Mouse (Mus musculus) liver, embryonic 15.5 days (tissue): ENCODE data around the gene Dab2ip. TPM values are rescaled to one million over a fixed set of nuclear protein-coding genes. Genes with fewer than 3 reads are reported as not detected.

Source experiments
- ATAC-seq: fragments of 200-750 bp; cut with Nextera tagmentation; 2 replicates; pipeline ENCODE4 v1.8.0; 2017; ENCODE audit warnings: moderate number of reproducible peaks, mild to moderate bottlenecking, moderate library complexity; ENCODE audit not compliant: insufficient read depth
- H3K27ac ChIP-seq: fragments of 300-500 bp; sonication (generic); replicated peaks from 2 replicates; pipeline ENCODE4 v1.5.1; 2015; ENCODE audit warnings: mild to moderate bottlenecking, inconsistent platforms
- H3K27me3 ChIP-seq: fragments of 300-500 bp; sonication (generic); 2 replicates; pipeline ENCODE4 v1.6.1; 2015; ENCODE audit warnings: mild to moderate bottlenecking, inconsistent platforms
- H3K36me3 ChIP-seq: fragments of 300-500 bp; sonication (generic); replicated peaks from 2 replicates; pipeline ENCODE4 v1.6.1; 2015; ENCODE audit warnings: moderate library complexity, mild to moderate bottlenecking, inconsistent platforms
- H3K4me1 ChIP-seq: fragments of 300-500 bp; sonication (generic); replicated peaks from 2 replicates; pipeline ENCODE4 v1.6.1; 2015; ENCODE audit warnings: inconsistent platforms
- H3K4me2 ChIP-seq: fragments of 300-500 bp; sonication (generic); 2 replicates; pipeline ENCODE4 v1.6.1; 2015; ENCODE audit warnings: moderate library complexity, mild to moderate bottlenecking, inconsistent platforms
- H3K4me3 ChIP-seq: fragments of 300-500 bp; sonication (generic); replicated peaks from 2 replicates; pipeline ENCODE4 v1.5.1; 2015; ENCODE audit warnings: mild to moderate bottlenecking, inconsistent platforms
- H3K9ac ChIP-seq: fragments of 300-500 bp; sonication (generic); 2 replicates; pipeline ENCODE4 v1.6.1; 2015; ENCODE audit warnings: moderate library complexity, mild to moderate bottlenecking, inconsistent platforms
- H3K9me3 ChIP-seq: fragments of 300-500 bp; sonication (generic); replicated peaks from 2 replicates; pipeline ENCODE4 v1.6.1; 2016; ENCODE audit warnings: inconsistent platforms
- WGBS: fragments of 180-500 bp; shearing (Covaris S2); methylation state at CpG from one replicate; pipeline ENCODE4 v1.1.7; 2015; ENCODE audit warnings: mixed read lengths; ENCODE audit not compliant: insufficient replicate concordance; 5-methylcytosine and 5-hydroxymethylcytosine counted together
- polyA plus RNA-seq: library from polyadenylated mRNA; unstranded; fragments of >200 nt; fragmentation: Nextera tagmentation; extraction: Ambion mirVana; gene quantifications from 2 replicates; pipeline ENCODE4 v1.2.1, GENCODE M21; 2015

Dab2ip gene
- polyA plus RNA-seq, 1 experiment from 2014 or later, result 7.7 TPM

DNA sequence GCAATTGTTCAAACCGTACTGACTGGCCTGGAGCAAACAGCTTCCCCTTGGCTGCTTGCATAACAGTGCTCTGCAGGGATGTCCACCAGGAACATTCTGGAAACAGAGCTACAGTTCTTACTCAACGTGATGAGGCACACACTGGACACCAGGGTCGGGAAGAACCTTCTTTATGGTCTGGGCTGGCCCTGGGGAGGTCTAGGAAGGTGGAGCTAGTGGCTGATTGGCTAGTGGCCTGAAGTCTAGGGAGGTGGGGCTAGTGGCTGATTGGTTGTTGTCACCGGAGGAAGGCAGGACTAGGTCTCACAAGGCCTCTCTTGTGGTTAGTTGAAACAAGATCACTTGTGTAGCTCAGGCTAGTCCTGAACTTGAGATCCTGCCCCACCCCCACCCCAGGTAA lies 77.5 kb downstream of the Dab2ip start:
- Histone ChIP-seq H3K4me1 (no peaks in the 10 kb centered on the region), H3K9me3 (no peaks in the 10 kb centered on the region), H3K4me2 (no peak overlapping the region), H3K27me3 (no peaks in the 10 kb centered on the region), H3K9ac (no peak overlapping the region), H3K36me3 (no peaks in the 10 kb centered on the region), H3K4me3 (no peak overlapping the region), H3K27ac (no peak overlapping the region)
- WGBS, result 47% methylated on average over 4 of the region's 4 CpGs
- ATAC-seq, result no peak

- Histone ChIP-seq H3K4me3 (no peak overlapping the region), H3K9ac (no peak overlapping the region), H3K27ac (no peak overlapping the region), H3K9me3 (no peaks in the 10 kb centered on the region), H3K36me3 (no peaks in the 10 kb centered on the region), H3K27me3 (no peaks in the 10 kb centered on the region), H3K4me1 (no peaks in the 10 kb centered on the region), H3K4me2 (no peak overlapping the region)
- WGBS, result 75% methylated on average over 13 of the region's 13 CpGs
- no peak for ATAC-seq
These were observed 79.9 kb downstream of the Dab2ip start for GRCm38 (mm10) chr2:35637880-35638535.

DNA sequence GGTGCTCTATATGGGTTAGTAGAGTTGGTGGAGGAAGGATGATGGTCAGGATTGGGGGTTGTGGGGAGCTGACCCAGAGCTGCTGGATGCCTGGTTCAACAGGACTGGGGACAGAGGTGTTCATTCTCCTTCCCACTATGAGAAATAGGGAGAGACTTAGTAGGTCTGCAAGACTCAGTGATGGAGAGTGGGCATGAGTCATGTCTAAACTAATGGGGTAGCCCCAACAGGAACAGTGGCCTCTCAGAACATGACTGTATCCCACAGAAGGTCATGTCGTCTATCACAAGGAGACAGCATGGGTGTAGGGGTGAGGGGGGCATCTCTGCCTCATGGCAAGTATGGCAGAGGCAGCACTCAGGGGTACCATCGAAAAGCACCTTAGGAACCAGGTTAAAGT lies 81.7 kb downstream of the Dab2ip start:
- Histone ChIP-seq H3K36me3 (no peaks in the 10 kb centered on the region), H3K9me3 (no peaks in the 10 kb centered on the region), H3K27me3 (no peaks in the 10 kb centered on the region), H3K4me1 (no peaks in the 10 kb centered on the region), H3K4me2 (no peak overlapping the region), H3K9ac (no peak overlapping the region), H3K4me3 (no peak overlapping the region), H3K27ac (no peak overlapping the region)
- WGBS, result 66% methylated on average over 2 of the region's 2 CpGs
- ATAC-seq, result no peak

DNA sequence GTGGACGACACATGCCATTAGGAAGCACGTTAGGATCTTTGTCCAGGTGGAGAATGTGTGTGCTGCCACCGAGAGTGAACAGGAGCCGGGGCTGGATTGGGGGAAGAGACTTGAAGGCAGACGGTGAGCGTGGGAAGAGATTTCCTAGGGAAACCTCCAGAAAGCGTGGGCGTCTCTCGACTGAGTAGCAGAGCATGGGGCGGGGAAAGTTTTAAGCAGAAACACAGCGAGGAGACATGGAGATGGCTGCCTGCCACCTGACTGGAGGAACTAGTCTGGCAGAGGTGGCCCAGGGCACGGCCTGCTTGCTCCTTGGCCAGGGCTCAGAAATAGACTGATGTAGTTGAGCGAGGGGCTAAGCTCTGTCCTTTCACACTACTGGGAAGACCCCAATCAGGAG lies 82.5 kb downstream of the Dab2ip start:
- Histone ChIP-seq H3K4me3 (no peak overlapping the region), H3K27me3 (no peaks in the 10 kb centered on the region), H3K27ac (no peak overlapping the region), H3K9me3 (no peaks in the 10 kb centered on the region), H3K4me2 (no peak overlapping the region), H3K4me1 (no peaks in the 10 kb centered on the region), H3K36me3 (no peaks in the 10 kb centered on the region), H3K9ac (no peak overlapping the region)
- 66% methylated on average over 13 of the region's 13 CpGs for WGBS
- ATAC-seq, result no peak

DNA sequence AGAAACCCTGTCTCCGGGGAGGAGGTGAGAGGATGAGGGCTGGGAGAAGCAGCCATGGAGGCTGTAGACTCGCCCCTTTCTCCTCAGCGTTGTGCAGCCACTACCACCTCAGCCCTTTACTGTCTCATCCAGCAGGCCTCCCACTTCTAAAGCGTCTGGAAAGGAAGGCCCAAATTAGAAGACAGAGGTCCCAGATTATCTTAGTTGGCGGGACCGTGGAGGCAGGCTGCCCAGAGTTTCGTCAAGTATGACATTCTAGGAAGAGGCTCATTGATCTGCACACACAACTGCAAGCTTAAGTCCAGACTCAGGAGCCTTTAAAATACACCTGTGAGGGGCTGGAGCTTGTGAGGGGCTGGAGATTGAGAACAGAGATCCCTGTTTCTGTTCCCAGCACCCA lies 84.2 kb downstream of the Dab2ip start:
- 63% methylated on average over 7 of the region's 7 CpGs for WGBS
- Histone ChIP-seq H3K9ac (no peak overlapping the region), H3K4me3 (no peak overlapping the region), H3K27me3 (no peaks in the 10 kb centered on the region), H3K4me1 (0 out of 2 replicates have a peak, but pooled peaks cover 4% of the 10 kb centered on the region), H3K36me3 (no peaks in the 10 kb centered on the region), H3K27ac (no peak overlapping the region), H3K9me3 (no peaks in the 10 kb centered on the region), H3K4me2 (no peak overlapping the region)
- no peak for ATAC-seq

- Histone ChIP-seq H3K4me3 (no peak overlapping the region), H3K9me3 (no peaks in the 10 kb centered on the region), H3K27ac (no peak overlapping the region), H3K4me2 (no peak overlapping the region), H3K9ac (no peak overlapping the region), H3K36me3 (no peaks in the 10 kb centered on the region), H3K27me3 (no peaks in the 10 kb centered on the region), H3K4me1 (0 out of 2 replicates have a peak, but pooled peaks cover 4% of the 10 kb centered on the region)
- ATAC-seq, result no peak
- 64% methylated on average over 8 of the region's 8 CpGs for WGBS
These were observed 88.5 kb downstream of the Dab2ip start for GRCm38 (mm10) chr2:35646553-35646952.

GRCm38 (mm10) chr2:35649708-35650107 lies 91.6 kb downstream of the Dab2ip start:
- Histone ChIP-seq H3K9me3 (no peaks in the 10 kb centered on the region), H3K27ac (no peak overlapping the region), H3K4me3 (no peak overlapping the region), H3K27me3 (no peaks in the 10 kb centered on the region), H3K9ac (no peak overlapping the region), H3K4me1 (0 out of 2 replicates have a peak, but pooled peaks cover 9% of the 10 kb centered on the region), H3K36me3 (no peaks in the 10 kb centered on the region), H3K4me2 (no peak overlapping the region)
- WGBS, result 21% methylated on average over 4 of the region's 4 CpGs
- no peak for ATAC-seq

GRCm38 (mm10) chr2:35651297-35651731 lies 93.2 kb downstream of the Dab2ip start:
- no peaks in the 10 kb centered on the region for H3K9me3 ChIP-seq

GRCm38 (mm10) chr2:35652984-35653383 lies 94.9 kb downstream of the Dab2ip start:
- Histone ChIP-seq H3K4me1 (0 out of 2 replicates have a peak, but pooled peaks cover 5% of the 10 kb centered on the region), H3K27ac (no peak overlapping the region), H3K4me2 (no peak overlapping the region), H3K27me3 (no peaks in the 10 kb centered on the region; the same call in 1 of the 2 replicates), H3K9me3 (no peaks in the 10 kb centered on the region), H3K4me3 (no peak overlapping the region), H3K9ac (no peak overlapping the region), H3K36me3 (no peaks in the 10 kb centered on the region)
- 57% methylated on average over 4 of the region's 4 CpGs for WGBS
- ATAC-seq, result no peak

More at GRCm38 (mm10) chr2:35651297-35651731, 93.2 kb downstream of the Dab2ip start:
- Histone ChIP-seq H3K4me3 (no peak overlapping the region), H3K9ac (no peak overlapping the region), H3K4me2 (no peak overlapping the region), H3K27me3 (no peaks in the 10 kb centered on the region), H3K27ac (no peak overlapping the region), H3K4me1 (0 out of 2 replicates have a peak, but pooled peaks cover 8% of the 10 kb centered on the region), H3K36me3 (no peaks in the 10 kb centered on the region)
- no peak for ATAC-seq
- WGBS, result 49% methylated on average over 6 of the region's 6 CpGs

GRCm38 (mm10) chr2:35654795-35655194 lies 96.7 kb downstream of the Dab2ip start:
- no peak for ATAC-seq
- Histone ChIP-seq H3K36me3 (no peaks in the 10 kb centered on the region), H3K9ac (no peak overlapping the region), H3K9me3 (no peaks in the 10 kb centered on the region), H3K4me2 (no peak overlapping the region), H3K27ac (no peak overlapping the region), H3K4me1 (0 out of 2 replicates have a peak, but pooled peaks cover 5% of the 10 kb centered on the region), H3K27me3 (peaks cover 9% of the 10 kb centered on the region), H3K4me3 (no peak overlapping the region)
- 56% methylated on average over 6 of the region's 6 CpGs for WGBS

DNA sequence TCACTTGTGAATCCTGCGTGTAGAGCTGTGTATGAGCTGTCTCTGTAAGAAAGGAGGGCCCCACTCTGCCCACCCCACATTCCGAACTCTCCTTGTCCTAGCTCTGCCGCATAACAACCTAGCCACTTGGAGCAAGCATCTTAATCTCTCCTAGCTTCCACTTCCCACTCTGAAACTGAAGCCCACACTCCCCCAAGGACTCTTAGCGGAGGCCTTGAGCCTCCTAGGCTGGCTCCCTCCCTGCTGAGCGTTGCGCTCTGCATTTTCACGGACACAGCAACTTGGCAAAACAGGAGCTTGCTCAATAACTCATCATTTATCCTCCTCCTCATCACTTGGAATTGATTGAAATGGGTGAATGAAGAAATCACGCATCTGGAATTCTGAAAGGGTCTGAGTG lies 97.9 kb downstream of the Dab2ip start:
- peaks cover 5% of the 10 kb centered on the region; the same call in 1 of the 2 replicates for H3K4me1 ChIP-seq
- H3K27me3 ChIP-seq, result peaks cover 21% of the 10 kb centered on the region
- 73% methylated on average over 8 of the region's 8 CpGs for WGBS
- ATAC-seq, result no peak
- H3K4me2 ChIP-seq, result no peak overlapping the region
- no peak overlapping the region for H3K27ac ChIP-seq
- H3K9me3 ChIP-seq, result no peaks in the 10 kb centered on the region
- H3K36me3 ChIP-seq, result no peaks in the 10 kb centered on the region
- no peak overlapping the region for H3K4me3 ChIP-seq
- no peak overlapping the region for H3K9ac ChIP-seq

- no peak for ATAC-seq
- H3K9me3 ChIP-seq, result no peaks in the 10 kb centered on the region
These were observed 100.2 kb downstream of the Dab2ip start for GRCm38 (mm10) chr2:35658311-35658710.

More at GRCm38 (mm10) chr2:35658311-35658710, 100.2 kb downstream of the Dab2ip start:
- Histone ChIP-seq H3K36me3 (no peaks in the 10 kb centered on the region), H3K27me3 (peaks cover 44% of the 10 kb centered on the region), H3K4me1 (peaks cover 13% of the 10 kb centered on the region), H3K27ac (no peak overlapping the region), H3K4me2 (no peak overlapping the region), H3K4me3 (no peak overlapping the region), H3K9ac (no peak overlapping the region)
- 33% methylated on average over 3 of the region's 3 CpGs for WGBS
